Mouse (Mus musculus): ENCODE measurements around the gene Fnbp1. TPM values are rescaled to one million over a fixed set of nuclear protein-coding genes. Genes with fewer than 3 reads are reported as not detected.

Gene Fnbp1
- polyA plus RNA-seq, 1 experiment, result 38.1 TPM

- H3K4me1 ChIP-seq (ENCODE audit: control insufficient read depth, insufficient read depth, insufficient read length, low read length), result peaks cover 4% of the 10 kb centered on the region
- H3K4me3 ChIP-seq (ENCODE audit: insufficient read depth, low read depth, low read length), result no peak overlapping the region
- H3K27ac ChIP-seq (replicated peaks; ENCODE audit: low read depth, low read length), result no peak overlapping the region
These were observed 38.5 kb downstream of the Fnbp1 start for GRCm38 (mm10) chr2:31103321-31103720.

- Histone ChIP-seq H3K4me1 (ENCODE audit: control insufficient read depth, insufficient read depth, insufficient read length, low read length) (no peaks in the 10 kb centered on the region; the same call in none of the 2 replicates), H3K27ac (replicated peaks; ENCODE audit: low read depth, low read length) (no peak overlapping the region), H3K4me3 (ENCODE audit: insufficient read depth, low read depth, low read length) (no peak overlapping the region)
These were observed 40.5 kb downstream of the Fnbp1 start for GRCm38 (mm10) chr2:31101285-31101684.

- Histone ChIP-seq H3K27ac (replicated peaks; ENCODE audit: low read depth, low read length) (no peak overlapping the region), H3K4me1 (ENCODE audit: control insufficient read depth, insufficient read depth, insufficient read length, low read length) (no peaks in the 10 kb centered on the region; the same call in none of the 2 replicates), H3K4me3 (ENCODE audit: insufficient read depth, low read depth, low read length) (no peak overlapping the region)
These were observed 42.7 kb downstream of the Fnbp1 start for GRCm38 (mm10) chr2:31099079-31099478.

GRCm38 (mm10) chr2:31098616-31099015, 43.2 kb downstream of the Fnbp1 start:
- H3K4me1 ChIP-seq (ENCODE audit: control insufficient read depth, insufficient read depth, insufficient read length, low read length), result no peaks in the 10 kb centered on the region; the same call in none of the 2 replicates
- H3K27ac ChIP-seq (replicated peaks; ENCODE audit: low read depth, low read length), result no peak overlapping the region
- no peak overlapping the region for H3K4me3 ChIP-seq (ENCODE audit: insufficient read depth, low read depth, low read length)

DNA sequence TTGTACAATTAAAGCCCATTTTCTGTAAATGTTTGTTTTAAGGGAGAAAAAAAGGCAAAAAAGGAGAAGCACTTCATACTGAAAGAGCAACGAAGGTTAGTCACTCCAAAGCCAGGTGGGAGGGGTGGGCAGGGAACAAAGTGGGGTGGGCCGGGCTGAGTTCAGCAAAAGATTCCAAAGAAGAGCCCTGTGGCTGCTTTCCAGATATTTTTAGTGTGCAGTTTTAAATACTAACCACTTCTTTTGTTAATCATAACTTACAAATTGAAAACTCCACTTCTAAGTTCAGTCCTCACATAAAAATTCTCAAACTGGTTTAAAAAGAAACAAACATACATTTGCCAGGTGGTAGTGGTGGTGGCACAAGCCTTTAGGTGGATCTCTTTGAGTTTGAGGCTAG, 44.5 kb downstream of the Fnbp1 start:
- Histone ChIP-seq H3K27ac (replicated peaks; ENCODE audit: low read depth, low read length) (no peak overlapping the region), H3K4me3 (ENCODE audit: insufficient read depth, low read depth, low read length) (no peak overlapping the region), H3K4me1 (ENCODE audit: control insufficient read depth, insufficient read depth, insufficient read length, low read length) (no peaks in the 10 kb centered on the region; the same call in none of the 2 replicates)

DNA sequence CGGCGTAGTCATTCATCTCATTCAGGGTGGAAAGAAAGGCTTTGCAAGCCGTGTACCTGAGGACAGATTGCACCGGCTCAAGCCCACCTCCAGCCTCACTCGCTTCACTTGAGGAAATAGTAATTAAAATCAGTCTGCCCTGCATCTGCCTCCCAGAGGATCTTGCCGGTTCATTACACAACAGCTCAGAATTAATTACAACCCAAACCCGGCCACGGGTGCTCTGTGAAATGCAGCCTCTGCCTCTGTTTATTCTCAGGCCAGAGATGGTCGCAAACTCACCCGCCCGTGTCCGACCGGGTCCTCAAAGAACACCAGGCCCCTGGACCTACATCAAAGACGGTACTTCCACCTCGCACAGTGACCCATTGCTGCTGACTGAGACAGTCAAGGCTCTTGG, 45.7 kb downstream of the Fnbp1 start:
- Histone ChIP-seq H3K4me1 (ENCODE audit: control insufficient read depth, insufficient read depth, insufficient read length, low read length) (no peaks in the 10 kb centered on the region; the same call in none of the 2 replicates), H3K4me3 (ENCODE audit: insufficient read depth, low read depth, low read length) (no peak overlapping the region), H3K27ac (replicated peaks; ENCODE audit: low read depth, low read length) (no peak overlapping the region)

DNA sequence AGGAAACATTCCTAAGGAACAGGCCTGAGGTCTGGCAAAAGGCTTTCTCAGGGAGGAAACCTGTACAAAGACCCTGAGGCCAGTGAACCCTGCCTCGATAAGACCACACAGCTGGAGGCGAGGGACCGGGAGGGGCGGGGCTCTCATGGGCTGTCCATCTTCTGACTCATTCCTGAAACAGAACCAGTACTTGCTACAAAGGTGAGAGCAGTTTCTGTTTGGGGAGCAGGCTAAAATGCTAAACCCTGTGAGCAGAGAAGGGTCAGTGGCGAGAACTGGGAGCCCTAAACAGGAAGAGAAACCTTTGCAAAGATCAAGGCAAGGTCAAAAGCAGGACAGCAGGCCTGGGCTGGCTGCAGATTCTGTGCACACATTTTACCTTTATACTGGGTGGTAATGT, 47.2 kb downstream of the Fnbp1 start:
- no peaks in the 10 kb centered on the region; the same call in 1 of the 2 replicates for H3K4me1 ChIP-seq (ENCODE audit: control insufficient read depth, insufficient read depth, insufficient read length, low read length)
- no peak overlapping the region for H3K4me3 ChIP-seq (ENCODE audit: insufficient read depth, low read depth, low read length)
- H3K27ac ChIP-seq (replicated peaks; ENCODE audit: low read depth, low read length), result no peak overlapping the region

GRCm38 (mm10) chr2:31092939-31093338, 48.9 kb downstream of the Fnbp1 start:
- Histone ChIP-seq H3K4me3 (ENCODE audit: insufficient read depth, low read depth, low read length) (no peak overlapping the region), H3K27ac (replicated peaks; ENCODE audit: low read depth, low read length) (no peak overlapping the region), H3K4me1 (ENCODE audit: control insufficient read depth, insufficient read depth, insufficient read length, low read length) (peaks cover 8% of the 10 kb centered on the region)

- Histone ChIP-seq H3K4me3 (ENCODE audit: insufficient read depth, low read depth, low read length) (no peak overlapping the region), H3K27ac (replicated peaks; ENCODE audit: low read depth, low read length) (no peak overlapping the region), H3K4me1 (ENCODE audit: control insufficient read depth, insufficient read depth, insufficient read length, low read length) (peaks cover 17% of the 10 kb centered on the region)
These were observed 50.6 kb downstream of the Fnbp1 start for GRCm38 (mm10) chr2:31091182-31091581.

GRCm38 (mm10) chr2:31089607-31090006, 52.2 kb downstream of the Fnbp1 start:
- Histone ChIP-seq H3K4me3 (ENCODE audit: insufficient read depth, low read depth, low read length) (no peak overlapping the region), H3K4me1 (ENCODE audit: control insufficient read depth, insufficient read depth, insufficient read length, low read length) (peaks cover 17% of the 10 kb centered on the region), H3K27ac (replicated peaks; ENCODE audit: low read depth, low read length) (0 out of 2 replicates have a peak overlapping the region, but pooled peaks have one; percentile 86)

DNA sequence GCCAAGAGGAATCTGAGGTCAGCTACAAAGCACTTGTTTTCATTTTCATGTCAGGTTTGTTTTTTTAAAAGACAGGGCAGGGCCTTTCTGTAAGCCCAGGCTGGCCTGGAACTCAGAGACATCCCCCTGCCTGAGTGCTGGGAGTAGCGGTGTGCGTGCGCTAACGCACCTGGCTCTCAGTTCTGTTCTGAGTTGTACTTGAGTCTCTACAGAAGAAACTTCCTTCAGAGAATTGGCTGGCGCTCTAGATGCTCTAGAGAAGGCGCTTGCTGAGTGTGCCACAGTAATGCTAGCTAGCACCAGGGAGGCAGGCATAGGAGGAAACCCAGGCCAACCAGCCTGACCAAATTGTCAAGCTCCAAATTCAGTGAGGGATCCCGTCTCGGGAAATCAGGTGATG, 52.9 kb downstream of the Fnbp1 start:
- Histone ChIP-seq H3K4me1 (ENCODE audit: control insufficient read depth, insufficient read depth, insufficient read length, low read length) (peaks cover 17% of the 10 kb centered on the region), H3K27ac (replicated peaks; ENCODE audit: low read depth, low read length) (peak overlapping the region; percentile 86), H3K4me3 (ENCODE audit: insufficient read depth, low read depth, low read length) (no peak overlapping the region)

DNA sequence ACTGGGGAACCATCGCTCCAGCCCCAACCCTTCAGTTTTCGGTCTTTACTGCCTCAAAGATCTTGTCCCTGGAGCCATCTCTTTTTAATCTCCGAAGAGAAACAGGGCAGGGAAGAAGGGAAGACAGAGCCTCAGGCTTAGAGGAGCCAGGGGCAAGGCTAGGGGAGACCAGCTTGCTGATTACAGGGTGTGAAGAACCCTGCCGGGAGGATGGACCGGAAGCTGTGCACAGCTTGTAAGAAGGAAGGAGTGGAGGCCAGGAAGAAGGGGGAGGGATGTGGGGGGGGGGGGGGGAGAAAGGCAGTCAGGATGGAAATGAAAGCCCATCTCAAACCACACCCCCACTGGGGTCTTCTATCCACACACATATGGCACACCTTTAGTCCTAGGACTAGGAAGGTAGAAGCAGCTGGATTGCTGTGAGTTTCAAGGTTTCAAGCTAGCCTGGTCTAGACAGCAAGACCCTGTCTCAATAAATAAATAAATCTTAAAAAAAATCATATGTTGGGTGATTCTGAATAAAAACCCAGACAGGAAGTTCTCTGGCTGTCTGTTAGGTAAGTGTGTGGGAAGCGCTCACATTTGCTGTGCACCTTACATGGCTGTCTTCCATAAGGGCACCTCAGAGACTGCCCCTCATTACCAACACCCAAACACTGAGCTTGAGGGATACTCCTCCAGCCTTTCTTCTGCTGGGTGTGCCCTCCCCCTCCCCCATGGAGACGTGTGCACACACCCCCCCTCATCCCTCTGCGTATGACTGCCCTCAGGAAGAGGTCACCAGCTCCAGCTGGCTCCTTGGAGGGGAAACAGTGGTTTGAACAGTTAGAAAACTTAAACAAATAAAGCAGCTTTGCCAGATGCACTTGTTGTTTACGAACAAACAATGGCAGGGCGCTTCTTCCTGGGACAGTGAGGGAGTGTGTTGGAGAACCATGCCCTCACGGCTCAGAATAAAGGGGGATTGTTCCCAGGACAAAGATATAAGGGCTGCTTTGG, 53.8 kb downstream of the Fnbp1 start:
- Histone ChIP-seq H3K27ac (replicated peaks; ENCODE audit: low read depth, low read length) (peak overlapping the region; percentile 86), H3K4me3 (ENCODE audit: insufficient read depth, low read depth, low read length) (no peak overlapping the region), H3K4me1 (ENCODE audit: control insufficient read depth, insufficient read depth, insufficient read length, low read length) (peaks cover 17% of the 10 kb centered on the region)

DNA sequence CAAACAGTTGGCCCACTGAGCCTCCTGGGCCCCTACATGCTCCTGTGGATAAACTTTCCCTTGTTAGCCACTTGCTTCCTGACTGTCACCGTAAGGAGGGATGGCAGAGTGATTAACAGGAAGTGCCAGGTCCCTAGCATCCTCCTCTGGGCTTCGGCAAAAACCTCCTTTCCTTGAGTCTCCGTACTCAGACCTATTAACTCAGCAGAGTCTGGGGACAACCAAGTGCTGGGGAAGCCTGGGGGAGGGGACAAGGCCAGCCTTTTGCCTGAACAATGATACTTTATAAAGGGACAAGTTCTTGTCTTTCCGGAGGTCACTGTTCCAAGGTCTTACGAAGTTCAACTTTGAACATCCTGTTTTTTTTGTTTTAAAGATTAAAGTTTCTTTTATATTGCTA, 54.7 kb downstream of the Fnbp1 start:
- peaks cover 17% of the 10 kb centered on the region for H3K4me1 ChIP-seq (ENCODE audit: control insufficient read depth, insufficient read depth, insufficient read length, low read length)
- H3K4me3 ChIP-seq (ENCODE audit: insufficient read depth, low read depth, low read length), result no peak overlapping the region
- H3K27ac ChIP-seq (replicated peaks; ENCODE audit: low read depth, low read length), result peak overlapping the region; percentile 57

DNA sequence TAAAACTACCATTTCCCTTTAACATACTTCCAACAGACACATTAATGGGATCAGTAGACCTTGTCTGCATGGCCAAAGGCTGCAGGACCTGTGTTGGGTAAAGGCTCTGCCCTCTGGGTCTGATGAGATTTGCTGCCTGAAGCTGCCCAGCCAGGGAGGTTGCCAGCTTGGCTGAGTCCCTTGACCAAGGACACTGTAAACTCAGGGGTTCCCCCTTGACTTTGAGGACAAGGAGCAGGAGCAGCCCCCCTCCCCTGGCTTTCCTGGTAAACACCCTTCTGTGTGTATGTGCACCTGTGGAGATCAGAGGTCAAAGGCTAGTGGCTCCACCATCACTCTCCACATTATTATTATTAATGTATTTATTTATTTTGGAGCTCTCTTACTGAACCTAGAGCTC, 55.3 kb downstream of the Fnbp1 start:
- H3K27ac ChIP-seq (replicated peaks; ENCODE audit: low read depth, low read length), result peak overlapping the region; percentile 57; the same call in 1 of the 2 replicates
- peaks cover 17% of the 10 kb centered on the region for H3K4me1 ChIP-seq (ENCODE audit: control insufficient read depth, insufficient read depth, insufficient read length, low read length)
- H3K4me3 ChIP-seq (ENCODE audit: insufficient read depth, low read depth, low read length), result no peak overlapping the region

DNA sequence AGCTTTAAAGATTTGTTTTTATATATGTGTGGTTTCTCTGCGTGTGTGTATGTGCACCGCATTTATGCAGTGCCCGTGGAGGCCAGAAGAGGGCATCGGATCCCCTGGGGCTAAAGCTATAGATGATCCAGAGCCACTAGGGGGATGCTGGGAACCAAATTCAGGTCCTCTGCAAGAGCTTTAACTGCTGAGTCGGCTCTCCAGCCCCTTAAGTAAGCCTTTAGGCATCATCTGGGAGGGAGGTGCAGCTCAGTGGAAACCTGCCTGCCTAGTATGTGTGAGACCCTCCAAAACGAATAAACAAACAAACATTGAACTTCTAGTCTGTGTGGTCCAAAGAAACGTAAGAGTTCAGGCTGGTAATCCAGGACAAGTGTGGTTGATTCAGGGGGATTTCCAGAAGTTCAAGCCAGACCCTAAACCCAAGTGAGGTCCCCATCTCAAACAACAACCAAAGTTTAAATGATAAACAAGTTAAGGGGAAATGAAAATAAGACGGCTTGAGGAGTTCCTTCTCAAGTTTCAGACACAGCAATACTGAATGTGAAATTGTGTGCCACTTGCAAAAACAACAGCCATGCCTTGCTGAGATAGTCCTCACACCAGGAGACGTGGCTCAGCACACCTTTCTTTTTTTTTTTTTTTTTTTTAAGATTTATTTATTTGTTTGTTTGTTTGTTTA, 57.5 kb downstream of the Fnbp1 start:
- no peak overlapping the region for H3K4me3 ChIP-seq (ENCODE audit: insufficient read depth, low read depth, low read length)
- peaks cover 17% of the 10 kb centered on the region for H3K4me1 ChIP-seq (ENCODE audit: control insufficient read depth, insufficient read depth, insufficient read length, low read length)
- peak overlapping the region; percentile 23; the same call in 1 of the 2 replicates for H3K27ac ChIP-seq (replicated peaks; ENCODE audit: low read depth, low read length)

Data from brown adipose tissue, adult 24 weeks (tissue).